Mouse (Mus musculus): ENCODE results near the gene Npm3.
A peak's percentile ranks its signal among the peaks of the same experiment; 100 is the strongest.

Gene Npm3

GRCm38 (mm10) chr19:45751881-45752280 lies 2.5 kb upstream of the Npm3 start:
- no peak for DNase-seq

GRCm38 (mm10) chr19:45748691-45749242 lies 624 bp downstream of the Npm3 start:
- no peak for DNase-seq

- DNase-seq: no peak
Measured at GRCm38 (mm10) chr19:45748206-45748605, 1.2 kb downstream of the Npm3 start.

DNA sequence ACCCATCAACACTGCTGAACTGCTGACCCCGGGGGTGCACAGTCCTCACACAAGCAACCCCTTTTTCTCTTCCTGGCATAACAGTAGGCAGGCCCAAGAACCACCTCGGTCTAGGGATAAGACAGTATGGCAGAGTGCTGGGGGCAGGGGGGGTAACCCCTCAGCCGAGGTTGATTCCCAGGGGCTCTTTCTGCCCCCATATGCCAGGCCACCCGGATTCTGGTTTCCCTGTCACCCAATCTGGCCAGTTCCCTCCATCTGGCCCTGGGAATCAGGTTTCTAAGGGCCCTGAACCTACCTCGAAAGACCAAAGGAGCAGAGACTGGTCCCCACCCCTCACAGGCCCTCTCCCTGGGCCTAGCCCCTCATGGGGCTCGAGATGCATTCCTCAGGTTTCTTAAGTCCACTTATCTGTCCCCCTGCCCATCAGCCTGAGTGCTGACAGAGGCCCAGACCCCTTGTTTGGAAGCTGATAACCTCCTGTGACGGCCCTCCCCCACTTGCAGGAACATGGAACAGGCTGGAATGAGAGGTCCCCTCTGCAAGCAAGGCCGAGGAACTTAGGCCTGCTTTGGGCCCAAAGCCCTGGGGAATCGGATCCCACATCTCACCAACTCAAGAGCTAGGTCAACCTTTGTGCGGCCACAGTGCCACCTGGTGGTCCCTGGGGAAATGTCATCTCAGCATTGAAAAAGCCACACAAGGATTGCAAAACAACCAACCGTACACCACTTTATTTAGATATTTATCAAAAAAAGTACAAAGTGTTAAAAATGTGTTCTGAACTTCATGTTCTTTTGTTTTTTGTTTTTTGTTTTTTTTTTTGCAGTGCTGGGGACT lies 2.1 kb downstream of the Npm3 start:
- DNase-seq: peak; percentile 90

DNA sequence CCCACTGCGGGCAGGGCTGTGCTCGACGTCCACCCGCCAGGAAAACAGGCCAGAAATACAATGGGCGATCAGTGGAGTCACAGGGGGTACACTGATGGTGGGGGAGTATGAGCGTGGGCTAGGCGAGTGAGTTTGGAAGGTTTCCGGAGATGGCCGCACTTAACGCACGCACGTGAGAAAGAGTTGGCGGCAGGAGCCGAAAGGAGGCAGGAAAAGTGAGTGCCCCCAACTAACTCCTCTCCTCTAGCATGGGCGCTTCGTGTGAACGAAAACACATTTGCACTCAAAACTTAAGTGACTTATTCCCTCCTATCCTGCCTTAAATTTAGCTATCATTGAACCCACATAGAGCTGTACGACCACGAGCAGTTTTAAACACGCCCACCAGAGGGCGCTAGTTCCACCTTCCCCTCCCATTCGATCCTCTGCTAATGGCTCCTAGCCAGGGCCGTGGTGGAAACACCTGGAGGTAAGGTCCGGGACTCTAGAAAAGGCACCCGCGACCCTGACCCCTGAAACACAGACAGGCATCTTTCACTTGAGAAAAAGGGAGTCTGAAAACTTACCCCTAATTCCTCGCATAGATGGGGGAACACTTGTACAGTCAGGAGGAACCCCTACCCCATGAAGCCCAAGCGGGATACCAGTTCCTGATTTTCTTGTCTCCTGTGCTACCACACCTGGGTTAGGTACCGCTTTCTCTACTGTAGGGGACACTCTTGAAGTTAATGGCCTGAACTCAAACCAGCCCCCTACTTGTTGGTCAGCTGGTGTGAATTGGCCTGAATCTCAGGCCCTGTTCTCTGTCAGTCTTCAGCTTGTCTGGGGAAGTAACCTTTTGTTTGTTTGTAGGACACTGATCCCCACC lies 3.0 kb downstream of the Npm3 start:
- DNase-seq: peak; percentile 85

DNA sequence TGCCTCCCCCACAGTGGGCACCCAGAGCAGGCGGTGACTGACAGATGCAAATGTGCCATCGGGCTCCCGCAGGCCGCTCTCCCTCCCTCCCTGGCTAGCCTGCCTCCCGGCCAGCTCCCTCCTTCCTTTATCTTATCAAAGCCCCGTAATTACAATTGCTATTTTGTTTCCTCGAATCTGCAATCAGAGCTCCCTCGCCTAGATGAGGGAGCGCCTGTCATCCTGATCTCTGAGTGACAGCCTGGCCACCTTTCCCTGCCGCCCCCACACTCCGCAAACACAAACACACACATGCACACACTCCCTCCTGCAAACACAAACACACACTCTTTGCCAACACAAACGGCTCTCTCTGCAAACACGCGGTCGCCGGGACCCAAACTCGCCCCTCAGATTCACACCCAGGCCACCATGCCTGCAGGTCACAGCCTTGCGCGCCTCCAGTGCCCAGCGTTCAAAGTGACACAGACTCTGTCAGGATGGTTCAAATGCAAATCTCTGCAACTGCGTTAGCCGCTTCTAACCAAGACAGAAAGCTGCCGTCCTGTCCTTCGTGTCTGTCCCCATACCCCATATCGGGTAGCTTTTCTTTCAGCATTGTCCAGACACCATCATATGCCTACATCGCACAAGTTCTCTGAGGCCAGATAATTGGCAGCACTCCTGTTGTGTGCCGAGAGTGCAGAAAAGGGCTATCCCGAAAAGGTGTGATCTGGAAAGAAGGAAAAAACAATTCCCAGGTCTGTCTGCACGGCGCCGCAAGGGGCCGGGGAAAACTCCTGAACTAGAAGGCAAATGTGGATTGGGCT lies 3.8 kb downstream of the Npm3 start:
- no peak for DNase-seq

- no peak for DNase-seq
Measured at GRCm38 (mm10) chr19:45743619-45744018, 5.8 kb downstream of the Npm3 start.

- DNase-seq: no peak
Measured at GRCm38 (mm10) chr19:45742984-45743575, 6.3 kb downstream of the Npm3 start.

DNA sequence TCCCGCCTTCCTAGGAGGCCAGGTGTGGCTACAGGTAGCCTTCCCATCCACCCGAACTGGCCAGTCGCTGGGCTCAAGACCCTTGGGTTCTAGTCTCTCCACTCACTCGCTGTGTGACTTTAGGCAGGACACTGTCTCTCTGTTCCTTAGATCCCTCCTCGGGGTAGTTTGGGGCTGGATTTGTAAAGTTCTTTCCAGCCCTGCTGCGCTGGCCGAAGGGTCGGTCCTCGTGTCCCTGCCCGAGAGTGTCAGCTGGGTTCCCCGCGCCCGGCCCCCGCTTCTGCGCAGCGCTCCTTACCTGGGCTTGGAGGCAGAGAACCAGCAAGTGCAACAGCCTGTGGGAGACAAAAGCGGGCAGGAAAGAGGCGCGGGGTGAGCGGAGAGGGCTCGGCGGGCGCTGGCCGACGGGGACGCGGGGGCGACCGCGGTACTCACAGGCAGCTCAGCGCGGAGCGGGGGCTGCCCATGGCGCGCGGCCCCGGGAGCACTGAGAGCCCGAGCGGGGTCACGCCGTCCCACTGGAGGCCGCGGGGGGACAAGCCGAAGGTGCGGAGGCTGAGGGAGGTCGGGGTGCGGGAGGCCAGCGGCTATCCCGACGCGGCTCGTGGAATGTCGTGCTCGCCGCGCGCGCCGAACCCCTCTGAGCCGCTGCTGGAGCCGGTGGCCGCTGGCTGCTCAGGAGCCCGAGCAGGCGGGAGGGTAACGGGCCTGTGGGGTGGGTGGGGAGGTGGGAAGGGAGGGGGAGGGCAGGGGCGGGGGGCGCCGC lies 7.0 kb downstream of the Npm3 start, which contains the start of gene Fgf8:
Fgf8 (minus strand) TSS at position 698 of the 766 bp plus-strand sequence.
- no peak for DNase-seq

- no peak for DNase-seq
Measured at GRCm38 (mm10) chr19:45741431-45742217, 7.8 kb downstream of the Npm3 start.

- DNase-seq: no peak
Measured at GRCm38 (mm10) chr19:45740817-45741216, 8.6 kb downstream of the Npm3 start.

DNA sequence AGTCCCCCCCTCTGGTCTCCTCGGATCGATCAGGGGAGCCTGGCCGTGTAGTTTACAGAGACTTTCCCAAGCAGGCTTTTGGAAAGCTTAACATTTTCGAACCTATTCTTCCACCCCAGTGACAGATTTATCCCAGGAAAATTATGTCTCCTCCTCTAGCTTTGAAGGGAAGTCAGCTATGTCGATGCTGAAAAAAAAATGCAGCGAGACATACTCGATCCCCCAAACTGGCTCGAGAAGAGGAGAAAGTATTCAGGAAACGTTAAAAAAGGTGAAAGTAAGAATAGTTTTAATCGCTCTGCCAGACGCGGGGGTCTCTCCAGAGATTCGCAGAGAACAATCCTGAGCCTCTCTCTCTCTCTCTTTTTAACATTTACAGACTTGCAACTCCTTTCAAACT lies 9.2 kb downstream of the Npm3 start:
- no peak for DNase-seq

DNA sequence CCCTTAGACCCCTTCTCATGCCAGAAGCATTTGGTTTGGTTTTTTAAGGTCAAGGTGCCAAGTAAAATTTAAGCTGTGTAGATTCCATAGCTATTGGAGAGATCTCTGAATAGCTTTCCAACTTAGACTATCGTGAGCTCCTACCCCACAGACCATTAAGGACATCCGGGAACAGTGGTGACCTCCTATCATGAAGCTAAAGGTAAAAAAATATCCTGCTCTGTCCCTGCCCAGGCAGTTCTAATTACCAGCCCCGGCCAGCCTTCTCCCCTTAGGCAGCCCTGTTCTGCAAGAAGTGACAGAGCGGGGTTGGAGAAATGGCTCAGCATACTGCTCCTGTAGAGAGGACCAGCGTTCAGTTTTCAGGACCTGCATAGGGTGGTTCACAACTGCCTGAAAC lies 10.9 kb downstream of the Npm3 start:
- no peak for DNase-seq

DNA sequence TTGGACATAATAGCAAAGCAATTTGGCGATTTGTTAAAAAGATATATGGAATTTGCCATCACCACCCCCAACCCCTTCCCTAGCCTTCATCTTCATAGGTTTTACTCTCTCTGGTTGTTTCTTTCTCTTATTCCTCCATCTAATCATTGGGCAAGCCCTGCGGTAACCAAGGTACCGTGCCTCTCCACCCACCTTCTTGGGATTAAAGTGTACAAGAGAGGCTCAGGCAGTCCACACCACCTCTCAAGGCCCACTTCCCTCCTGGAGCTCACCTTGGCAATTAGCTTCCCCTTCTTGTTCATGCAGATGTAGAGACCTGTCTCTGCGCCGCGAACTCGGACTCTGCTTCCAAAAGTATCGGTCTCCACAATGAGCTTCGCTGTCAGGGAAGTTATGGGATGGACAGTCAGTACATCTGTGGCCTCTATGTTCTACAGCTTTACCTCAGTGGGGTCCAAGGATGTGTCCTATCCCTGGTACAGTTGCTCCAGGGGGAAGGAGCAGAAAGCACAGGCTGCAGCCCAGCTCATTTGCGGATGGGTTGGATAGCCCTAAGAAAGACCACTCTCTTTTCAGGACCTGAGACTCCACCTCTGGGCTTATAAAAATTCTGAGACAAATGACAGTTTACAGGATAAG lies 11.4 kb downstream of the Npm3 start:
- DNase-seq: no peak

- no peak for DNase-seq
Measured at GRCm38 (mm10) chr19:45737208-45737845, 12.1 kb downstream of the Npm3 start.

GRCm38 (mm10) chr19:45736855-45737207 lies 12.6 kb downstream of the Npm3 start:
- DNase-seq: peak; percentile 68

GRCm38 (mm10) chr19:45736241-45736640 lies 13.2 kb downstream of the Npm3 start:
- no peak for DNase-seq

- DNase-seq: no peak
Measured at GRCm38 (mm10) chr19:45734762-45735161, 14.6 kb downstream of the Npm3 start.

GRCm38 (mm10) chr19:45734191-45734590 lies 15.2 kb downstream of the Npm3 start:
- no peak for DNase-seq

DNA sequence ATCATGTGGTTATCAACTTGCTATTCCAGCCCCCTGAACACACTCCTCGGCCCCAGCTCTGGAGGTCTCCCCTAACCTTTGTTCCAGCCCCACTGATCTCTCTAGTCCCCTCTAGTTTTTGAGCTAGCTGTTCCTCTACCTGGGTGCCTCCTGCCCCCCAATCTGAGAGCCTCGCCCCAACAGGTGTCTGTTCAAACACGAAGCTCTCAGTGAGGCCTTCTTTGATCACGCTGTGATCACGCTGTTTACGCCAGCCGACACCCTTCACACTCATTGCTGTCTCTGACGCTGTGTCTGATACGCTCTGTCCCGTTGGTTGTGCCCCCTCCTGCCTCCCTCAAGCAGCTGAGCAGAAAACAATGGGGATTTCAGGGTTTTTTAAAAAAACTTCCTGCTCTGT lies 15.8 kb downstream of the Npm3 start:
- no peak for DNase-seq

Measured in kidney, postnatal 14 days (tissue).